Mouse (Mus musculus): ENCODE measurements around the gene Slc22a2. TPM values are rescaled to one million over a fixed set of nuclear protein-coding genes. Genes with fewer than 3 reads are reported as not detected.
"Not testable (repeated sequence)": the region's sequence is repeated elsewhere in the genome, so short reads cannot be mapped to it uniquely, and the experiment has no call there.

The Slc22a2 gene
- not detected in 2 replicates for polyA plus RNA-seq (2014; fragmentation: Nextera tagmentation; extraction: Ambion mirVana)

DNA sequence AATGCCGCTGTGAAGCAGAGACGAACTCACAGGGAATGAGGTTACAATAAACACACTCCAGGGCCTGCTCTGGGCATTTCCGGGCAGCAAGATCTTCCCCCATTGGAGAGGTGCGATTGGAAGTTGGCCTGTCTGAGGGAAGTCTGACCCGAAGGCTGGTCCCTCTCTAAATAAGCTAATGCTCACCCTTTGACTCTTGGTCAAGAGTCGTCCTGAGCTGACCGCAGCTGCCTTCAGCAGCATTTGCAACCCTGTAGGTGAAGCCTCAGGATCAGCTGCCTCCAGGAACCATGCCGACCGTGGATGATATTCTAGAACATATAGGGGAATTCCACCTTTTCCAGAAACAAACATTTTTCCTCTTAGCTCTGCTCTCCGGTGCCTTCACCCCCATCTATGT is at the start of gene Slc22a2:
Gene Slc22a2, plus strand, starts transcription at position 142 of the 400 bp plus-strand sequence.
- DNase-seq (ENCODE audit: low spot score) (no peak), ATAC-seq (replicated peaks; ENCODE audit: low FRiP score) (no peak)
- H3K27me3 ChIP-seq (ENCODE audit: control insufficient read depth, insufficient read depth, low read length), result no peaks in the 10 kb centered on the region
- H3K4me1 ChIP-seq (replicated peaks; ENCODE audit: control insufficient read depth, insufficient read depth, low read length), result no peaks in the 10 kb centered on the region
- 84% methylated on average over 10 of the region's 10 CpGs for WGBS
- no peak within 1 kb of the TSS for H3K4me3 ChIP-seq (ENCODE audit: low read depth, low read length)
- no peaks in the 10 kb centered on the region for H3K9me3 ChIP-seq (ENCODE audit: control insufficient read depth, low read length)
- H3K4me2 ChIP-seq (ENCODE audit: low read depth, low read length, severe bottlenecking), result no peak within 1 kb of the TSS
- H3K27ac ChIP-seq (ENCODE audit: low read depth, low read length), result no peak within 1 kb of the TSS
- H3K36me3 ChIP-seq (ENCODE audit: control insufficient read depth, insufficient read depth, low read length), result no peaks in the 10 kb centered on the region
- H3K9ac ChIP-seq (ENCODE audit: low read length), result no peak within 1 kb of the TSS

DNA sequence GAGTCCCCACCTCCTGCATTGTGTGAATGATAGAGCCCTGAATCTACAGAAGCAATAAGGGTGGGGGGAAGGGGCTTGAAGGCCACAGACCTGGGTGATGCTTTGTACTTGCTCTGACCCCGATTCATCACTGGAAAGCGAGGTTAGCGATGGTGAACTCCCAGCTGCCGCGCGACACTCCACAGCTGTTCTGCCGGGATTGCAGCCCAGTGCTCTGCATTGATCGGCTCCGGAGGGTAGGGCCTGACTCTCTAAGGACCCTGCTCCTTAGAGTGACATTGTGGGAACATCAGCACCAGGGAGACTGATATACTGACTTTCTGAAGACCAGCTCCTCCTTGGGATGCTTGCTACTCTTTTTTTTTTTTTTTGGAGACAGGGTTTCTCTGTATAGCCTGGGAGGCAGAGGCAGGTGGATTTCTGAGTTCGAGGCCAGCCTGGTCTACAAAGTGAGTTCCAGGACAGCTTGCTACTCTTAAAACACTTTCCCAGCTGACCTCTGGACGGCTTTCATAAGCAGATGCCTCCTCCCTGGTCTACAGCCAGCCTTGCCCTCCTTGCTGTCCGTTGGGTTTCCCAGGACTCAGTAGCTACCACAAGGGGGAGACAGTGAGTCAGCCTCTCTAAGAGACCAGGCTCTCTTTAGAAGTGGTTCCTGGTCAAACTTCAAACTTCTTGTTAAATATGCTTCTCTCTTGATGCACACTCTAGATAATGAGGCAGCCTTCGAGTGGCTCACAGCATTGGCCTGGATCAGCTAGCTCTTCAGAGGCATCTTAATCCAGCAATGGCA is 49.4 kb upstream of the Slc22a2 start:
- Histone ChIP-seq H3K4me3 (ENCODE audit: low read depth, low read length) (no peak overlapping the region), H3K27me3 (ENCODE audit: control insufficient read depth, insufficient read depth, low read length) (no peaks in the 10 kb centered on the region), H3K4me1 (replicated peaks; ENCODE audit: control insufficient read depth, insufficient read depth, low read length) (no peaks in the 10 kb centered on the region), H3K9me3 (ENCODE audit: control insufficient read depth, low read length) (no peaks in the 10 kb centered on the region), H3K4me2 (ENCODE audit: low read depth, low read length, severe bottlenecking) (no peak overlapping the region), H3K9ac (ENCODE audit: low read length) (no peak overlapping the region), H3K36me3 (ENCODE audit: control insufficient read depth, insufficient read depth, low read length) (no peaks in the 10 kb centered on the region), H3K27ac (ENCODE audit: low read depth, low read length) (no peak overlapping the region)
- WGBS, result 69% methylated on average over 13 of the region's 13 CpGs
- ATAC-seq (replicated peaks; ENCODE audit: low FRiP score) (no peak), DNase-seq (ENCODE audit: low spot score) (peak; percentile 80)

DNA sequence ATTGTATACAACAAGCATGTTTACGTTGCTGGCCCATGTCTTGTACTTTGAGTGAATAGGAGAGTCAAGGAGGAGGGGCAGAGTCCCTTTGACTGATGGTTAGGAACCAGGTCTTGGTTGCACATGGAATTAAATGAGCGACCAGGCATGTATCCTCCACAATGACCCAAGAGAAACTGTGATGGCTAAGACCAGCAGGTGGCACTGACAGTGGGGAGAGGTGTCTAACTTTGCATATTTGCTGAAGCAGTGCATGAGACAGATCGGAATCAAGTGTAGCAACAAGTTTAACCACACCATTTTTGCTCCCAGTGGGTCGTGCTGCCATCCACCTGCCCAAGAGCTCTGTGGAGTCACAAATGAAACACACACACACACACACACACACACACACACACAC is 21.7 kb upstream of the Slc22a2 start:
- H3K4me2 ChIP-seq (ENCODE audit: low read depth, low read length, severe bottlenecking), result no peak overlapping the region
- peaks cover 3% of the 10 kb centered on the region; the same call in 1 of the 2 replicates for H3K9me3 ChIP-seq (ENCODE audit: control insufficient read depth, low read length)
- DNase-seq (ENCODE audit: low spot score), result no peak
- no peaks in the 10 kb centered on the region for H3K36me3 ChIP-seq (ENCODE audit: control insufficient read depth, insufficient read depth, low read length)
- no peak for ATAC-seq (replicated peaks; ENCODE audit: low FRiP score)
- H3K27me3 ChIP-seq (ENCODE audit: control insufficient read depth, insufficient read depth, low read length), result no peaks in the 10 kb centered on the region
- H3K4me3 ChIP-seq (ENCODE audit: low read depth, low read length), result no peak overlapping the region
- WGBS, result 89% methylated on average over 4 of the region's 4 CpGs
- H3K4me1 ChIP-seq (replicated peaks; ENCODE audit: control insufficient read depth, insufficient read depth, low read length), result no peaks in the 10 kb centered on the region
- no peak overlapping the region for H3K9ac ChIP-seq (ENCODE audit: low read length)
- no peak overlapping the region for H3K27ac ChIP-seq (ENCODE audit: low read depth, low read length)

DNA sequence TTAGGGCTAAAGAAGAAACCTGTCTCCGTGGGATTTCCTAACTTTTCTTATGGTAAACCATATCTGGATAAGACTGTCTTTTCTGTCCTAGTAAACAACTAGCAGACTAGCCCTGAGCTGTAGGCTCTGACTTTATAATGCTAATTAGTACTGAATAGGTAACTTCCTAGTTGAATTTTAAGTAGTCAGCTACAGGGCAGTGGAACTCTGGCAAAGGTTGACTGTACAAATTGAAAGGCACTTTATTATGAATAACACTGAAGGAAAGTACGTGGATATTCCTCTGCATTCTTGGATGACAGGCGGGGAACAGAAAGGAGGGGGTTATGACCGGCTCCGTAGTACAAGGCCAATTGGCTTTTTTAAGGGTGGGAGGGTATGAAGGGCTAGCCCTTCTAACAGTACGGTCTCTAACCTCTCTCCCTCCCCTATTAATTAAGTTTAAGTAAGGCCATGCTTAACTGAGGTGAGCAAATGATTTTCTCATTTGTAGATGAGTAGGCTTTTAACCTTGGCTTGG is 19.4 kb upstream of the Slc22a2 start:
- not testable (repeated sequence) for H3K4me1 ChIP-seq (replicated peaks; ENCODE audit: control insufficient read depth, insufficient read depth, low read length)

DNA sequence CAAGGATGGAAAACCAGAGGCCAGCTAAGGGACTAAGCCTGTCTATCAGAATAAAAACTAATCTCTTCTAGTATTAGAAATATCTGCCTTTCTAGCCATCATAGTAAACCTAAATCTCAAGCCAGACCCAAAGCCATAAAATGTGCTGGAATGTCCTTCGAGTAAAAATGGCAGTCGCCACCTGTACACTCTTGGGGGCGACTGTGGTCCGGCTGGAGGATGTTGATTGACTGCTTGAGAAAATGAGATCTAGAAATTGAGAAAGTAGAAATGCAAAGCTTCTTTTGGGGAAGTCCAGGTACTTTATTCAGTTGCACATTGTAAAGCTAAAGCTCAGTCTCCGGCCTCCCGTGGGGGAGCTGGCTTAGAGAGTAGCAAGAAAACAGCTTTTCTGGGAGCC is 18.5 kb upstream of the Slc22a2 start:
- 94% methylated on average over 6 of the region's 6 CpGs for WGBS
- Histone ChIP-seq H3K4me2 (ENCODE audit: low read depth, low read length, severe bottlenecking) (no peak overlapping the region), H3K27ac (ENCODE audit: low read depth, low read length) (no peak overlapping the region), H3K27me3 (ENCODE audit: control insufficient read depth, insufficient read depth, low read length) (no peaks in the 10 kb centered on the region), H3K36me3 (ENCODE audit: control insufficient read depth, insufficient read depth, low read length) (no peaks in the 10 kb centered on the region), H3K9ac (ENCODE audit: low read length) (no peak overlapping the region), H3K4me1 (replicated peaks; ENCODE audit: control insufficient read depth, insufficient read depth, low read length) (no peaks in the 10 kb centered on the region), H3K4me3 (ENCODE audit: low read depth, low read length) (no peak overlapping the region), H3K9me3 (ENCODE audit: control insufficient read depth, low read length) (no peaks in the 10 kb centered on the region)
- ATAC-seq (replicated peaks; ENCODE audit: low FRiP score) (no peak), DNase-seq (ENCODE audit: low spot score) (no peak)

More for the DNA sequence above, 19.4 kb upstream of the Slc22a2 start:
- not testable (repeated sequence) for H3K4me2 ChIP-seq (ENCODE audit: low read depth, low read length, severe bottlenecking); H3K4me3 ChIP-seq (ENCODE audit: low read depth, low read length); H3K36me3 ChIP-seq (ENCODE audit: control insufficient read depth, insufficient read depth, low read length); H3K27ac ChIP-seq (ENCODE audit: low read depth, low read length); H3K27me3 ChIP-seq (ENCODE audit: control insufficient read depth, insufficient read depth, low read length); H3K9ac ChIP-seq (ENCODE audit: low read length); DNase-seq (ENCODE audit: low spot score); H3K9me3 ChIP-seq (ENCODE audit: control insufficient read depth, low read length); ATAC-seq (replicated peaks; ENCODE audit: low FRiP score)
- 86% methylated on average over 6 of the region's 6 CpGs for WGBS

DNA sequence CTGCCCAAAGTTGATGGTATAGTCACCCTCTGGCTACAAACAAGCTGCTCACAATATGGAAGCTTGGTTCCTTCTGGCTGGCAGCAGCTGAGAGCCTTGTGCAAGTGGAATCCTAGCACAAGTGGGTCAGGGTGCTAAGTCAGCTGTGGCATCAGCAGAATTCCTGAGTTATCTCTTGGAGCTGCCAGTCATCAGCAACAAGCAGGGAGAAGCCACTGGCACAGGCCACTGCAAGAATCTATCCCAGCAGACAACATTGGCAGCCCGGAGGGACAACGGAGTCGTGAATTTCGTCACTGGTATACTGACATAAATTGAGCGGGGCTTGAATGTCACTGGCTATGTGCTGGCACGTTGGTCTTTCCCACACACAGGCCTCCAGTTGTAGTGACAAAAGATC is 12.6 kb upstream of the Slc22a2 start:
- no peak overlapping the region for H3K4me3 ChIP-seq (ENCODE audit: low read depth, low read length)
- no peak overlapping the region for H3K4me2 ChIP-seq (ENCODE audit: low read depth, low read length, severe bottlenecking)
- H3K27ac ChIP-seq (ENCODE audit: low read depth, low read length), result no peak overlapping the region
- WGBS, result 82% methylated on average over 6 of the region's 6 CpGs
- no peak overlapping the region for H3K9ac ChIP-seq (ENCODE audit: low read length)
- H3K9me3 ChIP-seq (ENCODE audit: control insufficient read depth, low read length), result no peaks in the 10 kb centered on the region
- ATAC-seq (replicated peaks; ENCODE audit: low FRiP score) (no peak), DNase-seq (ENCODE audit: low spot score) (no peak)
- no peaks in the 10 kb centered on the region for H3K27me3 ChIP-seq (ENCODE audit: control insufficient read depth, insufficient read depth, low read length)
- no peaks in the 10 kb centered on the region for H3K4me1 ChIP-seq (replicated peaks; ENCODE audit: control insufficient read depth, insufficient read depth, low read length)
- no peaks in the 10 kb centered on the region for H3K36me3 ChIP-seq (ENCODE audit: control insufficient read depth, insufficient read depth, low read length)

DNA sequence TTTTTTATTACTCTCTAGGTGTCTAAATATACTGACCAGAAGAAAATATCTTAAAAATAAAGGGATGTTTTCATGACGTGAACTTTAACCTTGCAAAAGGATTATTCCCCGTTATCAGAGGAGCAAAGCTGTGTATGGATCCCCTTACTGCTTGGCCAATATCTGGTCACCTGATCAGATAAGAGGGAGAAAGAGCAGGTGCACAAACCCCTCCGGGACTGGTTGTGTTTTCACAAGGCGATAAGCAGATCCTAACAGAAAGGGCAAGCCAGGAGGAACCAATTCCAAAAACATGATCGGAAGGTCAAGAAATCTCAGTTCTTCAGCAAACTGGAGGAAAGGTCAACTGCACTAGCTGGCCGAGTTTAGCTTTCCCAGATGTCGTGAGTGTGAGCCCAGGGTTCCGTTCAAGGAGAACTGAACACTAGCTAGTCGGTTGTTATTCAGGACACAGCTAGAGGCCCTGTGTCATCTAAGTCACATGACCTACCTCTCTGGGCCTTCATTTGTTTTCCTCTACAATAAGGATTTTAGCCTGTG is 11.9 kb upstream of the Slc22a2 start:
- no peaks in the 10 kb centered on the region for H3K27me3 ChIP-seq (ENCODE audit: control insufficient read depth, insufficient read depth, low read length)
- no peak for ATAC-seq (replicated peaks; ENCODE audit: low FRiP score)
- no peak overlapping the region for H3K9ac ChIP-seq (ENCODE audit: low read length)
- no peak for DNase-seq (ENCODE audit: low spot score)
- H3K4me3 ChIP-seq (ENCODE audit: low read depth, low read length), result no peak overlapping the region
- H3K27ac ChIP-seq (ENCODE audit: low read depth, low read length), result no peak overlapping the region
- no peaks in the 10 kb centered on the region for H3K9me3 ChIP-seq (ENCODE audit: control insufficient read depth, low read length)
- H3K4me1 ChIP-seq (replicated peaks; ENCODE audit: control insufficient read depth, insufficient read depth, low read length), result no peaks in the 10 kb centered on the region
- 85% methylated on average over 9 of the region's 9 CpGs for whole genome bisulfite sequencing
- no peak overlapping the region for H3K4me2 ChIP-seq (ENCODE audit: low read depth, low read length, severe bottlenecking)
- no peaks in the 10 kb centered on the region for H3K36me3 ChIP-seq (ENCODE audit: control insufficient read depth, insufficient read depth, low read length)

DNA sequence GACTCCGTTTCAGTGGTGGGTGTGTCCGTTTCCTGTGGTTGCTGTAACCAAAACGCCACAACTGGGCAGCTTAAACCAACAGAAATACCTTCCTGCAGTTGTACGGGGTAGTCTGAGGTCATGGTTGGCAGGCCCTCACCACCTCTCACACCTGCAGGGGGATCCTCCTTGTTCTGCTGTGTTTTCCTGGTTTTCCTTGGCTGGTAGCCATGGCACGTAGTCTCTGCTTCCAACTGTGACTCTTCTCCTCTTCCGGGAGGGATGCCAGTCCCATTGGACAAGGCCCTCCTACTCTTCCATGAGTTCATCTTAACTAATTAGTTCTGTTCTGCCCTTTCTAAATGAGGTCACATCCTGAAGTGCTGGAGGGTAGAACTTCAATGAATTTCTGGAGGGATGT is 8.5 kb upstream of the Slc22a2 start:
- H3K4me2 ChIP-seq (ENCODE audit: low read depth, low read length, severe bottlenecking), result no peak overlapping the region
- WGBS, result 84% methylated on average over 6 of the region's 6 CpGs
- DNase-seq (ENCODE audit: low spot score), result no peak
- no peak overlapping the region for H3K9ac ChIP-seq (ENCODE audit: low read length)
- no peaks in the 10 kb centered on the region for H3K36me3 ChIP-seq (ENCODE audit: control insufficient read depth, insufficient read depth, low read length)
- no peaks in the 10 kb centered on the region for H3K4me1 ChIP-seq (replicated peaks; ENCODE audit: control insufficient read depth, insufficient read depth, low read length)
- no peaks in the 10 kb centered on the region for H3K9me3 ChIP-seq (ENCODE audit: control insufficient read depth, low read length)
- no peaks in the 10 kb centered on the region for H3K27me3 ChIP-seq (ENCODE audit: control insufficient read depth, insufficient read depth, low read length)
- ATAC-seq (replicated peaks; ENCODE audit: low FRiP score), result no peak
- no peak overlapping the region for H3K27ac ChIP-seq (ENCODE audit: low read depth, low read length)
- H3K4me3 ChIP-seq (ENCODE audit: low read depth, low read length), result no peak overlapping the region

DNA sequence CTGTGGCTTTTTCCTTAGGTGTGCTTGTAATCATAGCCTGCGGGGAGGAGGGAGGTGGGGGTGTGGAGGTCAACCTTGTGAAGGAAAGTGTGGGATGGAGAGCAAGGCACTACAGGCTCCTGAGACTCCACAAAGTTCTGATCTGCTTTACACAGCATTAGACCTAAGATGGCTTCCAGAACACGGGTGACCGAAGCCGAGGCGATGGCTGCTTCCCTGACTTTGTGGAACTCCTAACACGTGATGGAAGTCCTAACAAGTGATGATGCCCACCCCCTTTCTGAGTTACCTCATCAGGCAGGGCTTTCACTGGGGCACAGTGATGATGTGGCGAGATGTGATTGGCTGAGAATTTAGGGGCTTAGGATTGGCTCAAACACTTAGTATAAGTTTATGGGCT is 6.8 kb upstream of the Slc22a2 start:
- no peak overlapping the region for H3K4me3 ChIP-seq (ENCODE audit: low read depth, low read length)
- ATAC-seq (replicated peaks; ENCODE audit: low FRiP score) (no peak), DNase-seq (ENCODE audit: low spot score) (no peak)
- no peaks in the 10 kb centered on the region for H3K36me3 ChIP-seq (ENCODE audit: control insufficient read depth, insufficient read depth, low read length)
- no peaks in the 10 kb centered on the region for H3K4me1 ChIP-seq (replicated peaks; ENCODE audit: control insufficient read depth, insufficient read depth, low read length)
- H3K4me2 ChIP-seq (ENCODE audit: low read depth, low read length, severe bottlenecking), result no peak overlapping the region
- H3K9ac ChIP-seq (ENCODE audit: low read length), result no peak overlapping the region
- H3K9me3 ChIP-seq (ENCODE audit: control insufficient read depth, low read length), result no peaks in the 10 kb centered on the region
- H3K27me3 ChIP-seq (ENCODE audit: control insufficient read depth, insufficient read depth, low read length), result no peaks in the 10 kb centered on the region
- WGBS, result 92% methylated on average over 7 of the region's 7 CpGs
- H3K27ac ChIP-seq (ENCODE audit: low read depth, low read length), result no peak overlapping the region

All from forebrain, embryonic 11.5 days (tissue).